Comparison of ENCODE assay signal across 21 mouse cellular contexts in the genomic region with DNA sequence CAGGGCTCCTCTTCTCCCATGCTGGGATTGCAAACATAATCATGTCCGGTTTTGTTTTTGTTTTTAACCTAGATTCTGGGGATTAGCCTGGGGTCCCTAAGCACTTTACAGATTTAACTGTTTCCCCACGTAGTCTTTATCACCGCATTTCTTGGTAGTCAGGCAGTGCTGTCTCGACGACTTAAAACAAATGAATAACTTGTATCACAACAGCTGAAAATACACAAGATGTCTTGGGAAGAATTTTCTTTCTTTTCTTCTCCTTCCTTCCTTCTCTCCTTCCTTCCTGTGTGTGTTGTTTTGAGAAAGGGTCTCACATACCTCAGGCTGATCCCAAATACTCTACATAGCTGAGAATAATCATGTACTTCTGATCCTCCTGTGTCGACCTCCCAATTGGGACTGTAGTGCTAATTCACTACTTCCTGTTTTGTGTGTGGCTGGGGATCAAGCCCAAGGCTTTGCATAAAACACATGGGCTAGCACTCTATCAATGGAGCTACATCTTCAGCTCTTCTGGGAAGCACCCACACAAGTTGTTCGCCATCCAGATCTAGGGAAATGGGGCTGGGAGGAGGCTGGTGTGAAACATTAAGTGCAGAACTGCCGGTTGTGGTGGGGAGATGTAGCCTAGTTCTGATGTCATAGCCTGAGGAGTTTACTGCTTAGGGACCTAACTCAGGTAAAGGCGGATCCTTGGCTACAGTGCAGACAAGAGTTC. TPM values are rescaled to one million over a fixed set of nuclear protein-coding genes. Genes with fewer than 3 reads are reported as not detected.
DNase-seq lines count a peak whose midpoint lies in the region; ATAC-seq and TF ChIP-seq lines count a peak whose summit lies in the region.
"Had no signal": no experiment of that assay in that cellular context is flagged by ENCODE, and none has a peak within 500 bp of the region (broad histone marks: within the 10 kb centered on the region; RNA-seq: fewer than 3 reads in every experiment).

No protein-coding gene starts in this region.

- H3K36me3 ChIP-seq in G1E (replicated peaks) = no peaks in the 10 kb centered on the region
- no peaks in the 10 kb centered on the region for H3K36me3 ChIP-seq in splenic B cell, adult 2 months (ENCODE audit: control insufficient read depth, insufficient read depth, low read length, poor library complexity, severe bottlenecking)
- H3K36me3 ChIP-seq in midbrain, embryonic 10.5 days = no peaks in the 10 kb centered on the region
- H3K36me3 ChIP-seq in hindbrain, embryonic 11.5 days (ENCODE audit: control insufficient read depth, insufficient read depth, low read length) = no peaks in the 10 kb centered on the region
- H3K36me3 ChIP-seq: embryonic facial prominence, embryonic 10.5 days; heart, embryonic 10.5 days; heart, embryonic 15.5 days; hindbrain, embryonic 15.5 days had no signal

- H3K4me2 ChIP-seq in hindbrain, embryonic 11.5 days (replicated peaks; ENCODE audit: low read depth, low read length) = no peak overlapping the region
- H3K4me2 ChIP-seq: forebrain, embryonic 13.5 days; heart, embryonic 15.5 days; hindbrain, embryonic 15.5 days had no signal

- H3K27ac ChIP-seq in midbrain, embryonic 10.5 days (replicated peaks) = no peak overlapping the region
- H3K27ac ChIP-seq in hindbrain, embryonic 11.5 days (ENCODE audit: low read depth, low read length) = no peak overlapping the region
- H3K27ac ChIP-seq: embryonic facial prominence, embryonic 10.5 days; forebrain, embryonic 13.5 days; heart, embryonic 10.5 days; heart, embryonic 15.5 days; hindbrain, embryonic 15.5 days had no signal

- WGBS in midbrain, embryonic 10.5 days = 75% methylated on average over 9 of the region's 9 CpGs
- 71% methylated on average over 9 of the region's 9 CpGs for WGBS in hindbrain, embryonic 11.5 days

- no peak for DNase-seq in frontal cortex, adult 2 months (ENCODE audit: extremely low spot score in 1 of 2, low spot score in 1 of 2)
- DNase-seq in 416B (ENCODE audit: low read depth) = peak; percentile 42
- DNase-seq in G1E (ENCODE audit: low spot score) = no peak
- DNase-seq in splenic B cell, adult 2 months (ENCODE audit: low read depth, low spot score) = peak; percentile 18
- DNase-seq in midbrain, embryonic 10.5 days (ENCODE audit: low spot score) = no peak
- no peak for DNase-seq in hindbrain, embryonic 11.5 days (ENCODE audit: low spot score)
- DNase-seq: adrenal gland, adult 8-10 months; adrenal gland, postnatal 36 days; cerebellum, adult 2 months; cerebellum, postnatal 10 days; forebrain, postnatal 0 days; gastrocnemius, postnatal 36 days; heart, adult 18-20 months; heart, postnatal 14 days had no signal

- H3K4me3 ChIP-seq in G1E (ENCODE audit: low read depth, low read length) = no peak overlapping the region
- no peak overlapping the region for H3K4me3 ChIP-seq in midbrain, embryonic 10.5 days
- no peak overlapping the region for H3K4me3 ChIP-seq in hindbrain, embryonic 11.5 days (ENCODE audit: low read depth, low read length)
- H3K4me3 ChIP-seq: embryonic facial prominence, embryonic 10.5 days; forebrain, embryonic 13.5 days; heart, embryonic 10.5 days; heart, embryonic 15.5 days; hindbrain, embryonic 15.5 days had no signal

- no peak overlapping the region for H3K9ac ChIP-seq in hindbrain, embryonic 11.5 days (ENCODE audit: low read depth, low read length)
- H3K9ac ChIP-seq: forebrain, embryonic 13.5 days; forebrain, postnatal 0 days; heart, embryonic 15.5 days; hindbrain, embryonic 15.5 days had no signal

- H3K4me1 ChIP-seq in G1E (ENCODE audit: insufficient read depth, low read depth, low read length) = peaks cover 28% of the 10 kb centered on the region
- no peaks in the 10 kb centered on the region for H3K4me1 ChIP-seq in midbrain, embryonic 10.5 days
- H3K4me1 ChIP-seq in hindbrain, embryonic 11.5 days (replicated peaks; ENCODE audit: control insufficient read depth, insufficient read depth, low read length) = no peaks in the 10 kb centered on the region
- H3K4me1 ChIP-seq: forebrain, embryonic 13.5 days; hindbrain, embryonic 15.5 days had no signal

- peaks cover 3% of the 10 kb centered on the region; the same call in 1 of the 2 replicates for H3K27me3 ChIP-seq in G1E (ENCODE audit: insufficient read depth, low read length)
- no peaks in the 10 kb centered on the region for H3K27me3 ChIP-seq in splenic B cell, adult 2 months (ENCODE audit: control insufficient read depth, insufficient read depth, low read length, poor library complexity, severe bottlenecking)
- H3K27me3 ChIP-seq in midbrain, embryonic 10.5 days (ENCODE audit: low read depth, poor library complexity, severe bottlenecking) = no peaks in the 10 kb centered on the region
- H3K27me3 ChIP-seq in hindbrain, embryonic 11.5 days (ENCODE audit: control insufficient read depth, insufficient read depth, low read length) = no peaks in the 10 kb centered on the region
- H3K27me3 ChIP-seq: forebrain, embryonic 13.5 days; heart, embryonic 15.5 days had no signal

- no peak for TF ChIP-seq CTCF in G1E (IDR thresholded peaks at IDR 0.05; ENCODE audit: low read depth, low read length)

- ATAC-seq in frontal cortex, adult (ENCODE audit: low TSS enrichment) = peak; percentile 69; the same call in 1 of the 2 replicates
- ATAC-seq in G1E (ENCODE audit: extremely low read depth, insufficient number of reproducible peaks, low FRiP score, poor library complexity, severe bottlenecking) = peak; percentile 24; the same call in 1 of the 2 replicates
- ATAC-seq in hindbrain, embryonic 11.5 days (ENCODE audit: low FRiP score) = no peak
- ATAC-seq: forebrain, embryonic 13.5 days; forebrain, postnatal 0 days; intestine, embryonic 16.5 days had no signal

- no peaks in the 10 kb centered on the region for H3K9me3 ChIP-seq in G1E (replicated peaks)
- no peaks in the 10 kb centered on the region for H3K9me3 ChIP-seq in midbrain, embryonic 10.5 days (replicated peaks)
- H3K9me3 ChIP-seq in hindbrain, embryonic 11.5 days (ENCODE audit: control insufficient read depth, low read length) = no peaks in the 10 kb centered on the region
- H3K9me3 ChIP-seq: embryonic facial prominence, embryonic 10.5 days; forebrain, embryonic 13.5 days; heart, embryonic 10.5 days; heart, embryonic 15.5 days; hindbrain, embryonic 15.5 days had no signal

RNA-seq across cellular contexts. Expression of gene Alyref2, which starts 29.2 kb away (rescaled TPM):
- 6.4 and 7.3 TPM in 2 replicates for polyA plus RNA-seq in frontal cortex, adult 2 months (2012; rRNA removed)
- total RNA-seq in G1E (2014; fragmentation: Nextera tagmentation) = 5.7 and 6.2 TPM in 2 replicates
- 4.5 and 6.6 TPM in 2 replicates for total RNA-seq in G1E (2017)
- 10.5 and 10.7 TPM in 2 replicates for polyA plus RNA-seq in G1E (2012)
- polyA plus RNA-seq in midbrain, embryonic 10.5 days (2016; fragmentation: Nextera tagmentation; extraction: Ambion mirVana) = 10.5 and 13.6 TPM in 2 replicates
- polyA plus RNA-seq in hindbrain, embryonic 11.5 days (2014; fragmentation: Nextera tagmentation; extraction: Ambion mirVana) = 15.4 and 17.5 TPM in 2 replicates

RNA-seq across cellular contexts. Expression of gene F11r, which starts 36.7 kb away (rescaled TPM):
- 8.6 and 9.5 TPM in 2 replicates for polyA plus RNA-seq in frontal cortex, adult 2 months (2012; rRNA removed)
- total RNA-seq in G1E (2014; fragmentation: Nextera tagmentation) (not detected in 2 replicates), G1E (2017) (0.11 and 1.2 TPM in 2 replicates)
- polyA plus RNA-seq in G1E (2012) = not detected in 2 replicates
- 14.0 TPM in 2 replicates for polyA plus RNA-seq in midbrain, embryonic 10.5 days (2016; fragmentation: Nextera tagmentation; extraction: Ambion mirVana)
- polyA plus RNA-seq in hindbrain, embryonic 11.5 days (2014; fragmentation: Nextera tagmentation; extraction: Ambion mirVana) = 16.9 and 20.1 TPM in 2 replicates

RNA-seq across cellular contexts. Expression of gene Tstd1, which starts 55.4 kb away (rescaled TPM):
- 4.1 and 5.0 TPM in 2 replicates for polyA plus RNA-seq in frontal cortex, adult 2 months (2012; rRNA removed)
- 1.7 TPM in 1 of 2 replicates, not detected in the other for total RNA-seq in G1E (2014; fragmentation: Nextera tagmentation)
- total RNA-seq in G1E (2017) = 2.9 and 3.7 TPM in 2 replicates
- polyA plus RNA-seq in G1E (2012) = 0.41 and 0.42 TPM in 2 replicates
- 8.4 and 9.6 TPM in 2 replicates for polyA plus RNA-seq in midbrain, embryonic 10.5 days (2016; fragmentation: Nextera tagmentation; extraction: Ambion mirVana)
- 3.3 and 4.3 TPM in 2 replicates for polyA plus RNA-seq in hindbrain, embryonic 11.5 days (2014; fragmentation: Nextera tagmentation; extraction: Ambion mirVana)

Comparison
In these comparisons a context has a peak if more than half of its experiments do, and no peak if none do; other contexts are left out.
1. DNase-seq: peak in 416B (single experiment) and splenic B cell, adult 2 months (single experiment); none in frontal cortex, adult 2 months (0 of 2), G1E (single experiment), midbrain, embryonic 10.5 days (single experiment) and hindbrain, embryonic 11.5 days (single experiment).